Mouse (Mus musculus) embryonic facial prominence, embryonic 13.5 days (tissue): ENCODE measurements at regions not wholly inside any gene's neighbourhood (a gene's known extent, or its start where the extent isn't known, plus 50 kb on each side); places are given as distances from the start of the nearest gene placed in this dataset.
"Not testable (repeated sequence)": the region's sequence is repeated elsewhere in the genome, so short reads cannot be mapped to it uniquely, and the experiment has no call there.

Experiments
- ATAC-seq: fragments of 200-750 bp; cut with Nextera tagmentation; 2 replicates; pipeline ENCODE4 v1.8.0; 2017; ENCODE audit warnings: low read depth; ENCODE audit not compliant: insufficient number of reproducible peaks, insufficient read depth, low FRiP score, low TSS enrichment
- H3K27ac ChIP-seq: fragments of 300-500 bp; sonication (generic); 2 replicates; pipeline ENCODE4 v1.5.1; 2015; ENCODE audit warnings: moderate library complexity, mild to moderate bottlenecking, inconsistent platforms
- H3K27me3 ChIP-seq: fragments of 300-500 bp; sonication (generic); 2 replicates; pipeline ENCODE4 v1.6.1; 2015; ENCODE audit warnings: mild to moderate bottlenecking, inconsistent platforms
- H3K36me3 ChIP-seq: fragments of 300-500 bp; sonication (generic); 2 replicates; pipeline ENCODE4 v1.6.1; 2015; ENCODE audit warnings: mild to moderate bottlenecking, inconsistent platforms
- H3K4me1 ChIP-seq: fragments of 300-500 bp; sonication (generic); 2 replicates; pipeline ENCODE4 v1.6.1; 2015; ENCODE audit warnings: inconsistent platforms
- H3K4me2 ChIP-seq: fragments of 300-500 bp; sonication (generic); 2 replicates; pipeline ENCODE4 v1.6.1; 2015; ENCODE audit warnings: moderate library complexity, mild to moderate bottlenecking, inconsistent platforms
- H3K4me3 ChIP-seq: fragments of 300-500 bp; sonication (generic); 2 replicates; pipeline ENCODE4 v1.5.1; 2015; ENCODE audit warnings: mild to moderate bottlenecking, inconsistent platforms
- H3K9ac ChIP-seq: fragments of 300-500 bp; sonication (generic); 2 replicates; pipeline ENCODE4 v1.6.1; 2015; ENCODE audit warnings: mild to moderate bottlenecking, inconsistent platforms
- H3K9me3 ChIP-seq: fragments of 300-500 bp; sonication (generic); 2 replicates; pipeline ENCODE4 v1.6.1; 2016; ENCODE audit warnings: inconsistent platforms
- WGBS: fragments of 180-500 bp; shearing (Covaris S2); methylation state at CpG from one replicate; pipeline ENCODE4 v1.1.7; 2015; ENCODE audit warnings: mixed read lengths; 5-methylcytosine and 5-hydroxymethylcytosine counted together

DNA sequence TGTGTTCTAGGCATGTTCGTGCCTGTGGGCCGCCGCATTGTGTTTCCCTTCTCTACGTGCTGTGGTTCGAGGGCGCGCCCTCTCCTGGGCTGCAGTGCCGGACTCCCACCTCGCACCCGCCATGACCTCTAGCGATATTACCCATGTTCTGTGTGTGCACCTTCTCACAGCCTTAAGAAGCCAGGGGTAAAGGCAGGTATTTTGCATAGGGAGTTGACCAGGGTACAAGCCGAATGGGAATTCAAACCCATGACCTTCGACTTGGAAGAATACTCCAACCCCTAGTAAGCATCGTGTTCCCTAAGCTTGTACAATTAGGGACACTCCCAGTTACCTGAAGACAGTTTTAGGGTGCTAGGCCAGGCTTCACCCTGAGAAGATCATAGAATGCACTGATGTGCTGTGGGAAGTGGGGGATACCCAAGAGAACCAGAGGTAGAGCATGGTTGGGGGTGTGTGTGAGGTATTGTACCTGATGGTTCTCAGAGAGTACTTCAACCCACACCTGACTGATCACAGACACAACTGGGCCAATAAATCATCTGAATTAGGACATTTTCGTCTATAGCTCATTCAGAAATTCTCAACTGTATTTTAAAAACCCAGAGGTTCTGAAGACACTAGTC lies 68.7 kb upstream of the Asap2 start:
- peak overlapping the region; percentile 51 for H3K4me2 ChIP-seq
- not testable (repeated sequence) for H3K4me1 ChIP-seq, ATAC-seq, H3K27me3 ChIP-seq, H3K27ac ChIP-seq
- WGBS: 12% methylated on average over 15 of the region's 15 CpGs
- H3K36me3 ChIP-seq: peaks cover 18% of the 10 kb centered on the region
- peak overlapping the region; percentile 91 for H3K9ac ChIP-seq
- peaks cover 22% of the 10 kb centered on the region for H3K9me3 ChIP-seq
- peak overlapping the region; percentile 86 for H3K4me3 ChIP-seq

DNA sequence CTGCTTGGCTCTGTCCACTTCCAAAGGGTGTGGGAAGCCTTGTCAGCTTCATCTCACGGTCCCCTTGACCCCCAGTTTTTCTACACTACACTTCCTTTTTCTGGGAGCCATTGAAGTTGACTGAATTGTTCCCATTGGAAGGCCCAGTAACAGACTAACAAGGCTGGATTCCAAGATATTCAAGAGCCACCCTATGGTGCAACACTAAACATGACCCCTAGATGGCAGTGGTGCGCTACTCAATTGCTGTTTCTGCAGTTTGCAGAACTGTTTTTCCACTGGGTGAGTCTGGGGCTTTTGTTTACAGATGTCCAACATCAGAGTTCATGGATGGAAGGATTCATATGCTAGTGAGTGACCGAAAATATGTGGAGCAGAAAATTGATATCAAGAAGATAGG lies 61.3 kb upstream of the Asap2 start:
- H3K36me3 ChIP-seq, H3K4me2 ChIP-seq, H3K4me1 ChIP-seq, ATAC-seq, H3K9me3 ChIP-seq, H3K27me3 ChIP-seq, H3K4me3 ChIP-seq, H3K27ac ChIP-seq, H3K9ac ChIP-seq: not testable (repeated sequence)
- WGBS: 32% methylated on average over 3 of the region's 3 CpGs
